In the genomic region with DNA sequence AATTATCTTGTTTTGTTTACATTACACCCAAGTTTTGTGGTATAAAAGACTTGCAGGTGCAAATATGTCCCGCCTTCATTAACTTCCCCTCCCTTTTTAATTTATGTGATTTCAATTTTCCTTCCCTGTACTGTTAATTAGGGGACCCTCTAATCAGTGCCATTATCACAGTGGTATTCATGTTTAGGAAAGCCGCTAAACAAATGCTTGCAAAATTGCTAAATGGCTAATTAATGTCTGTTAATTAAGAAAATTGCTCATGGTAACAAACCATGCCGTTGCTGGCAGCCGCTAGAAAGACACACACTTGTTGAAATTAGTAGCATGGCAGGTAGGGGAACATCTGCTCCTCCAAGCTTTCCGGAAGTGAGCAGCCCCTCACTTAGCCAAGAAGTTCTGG, we compare ENCODE assay signal across 23 mouse cellular contexts. TPM values are rescaled to one million over a fixed set of nuclear protein-coding genes. Genes with fewer than 3 reads are reported as not detected.
A peak's percentile ranks its signal among the peaks of the same experiment; 100 is the strongest.
DNase-seq lines count a peak whose midpoint lies in the region; ATAC-seq and TF ChIP-seq lines count a peak whose summit lies in the region.
"Had no signal": no experiment of that assay in that cellular context is flagged by ENCODE, and none has a peak within 500 bp of the region (broad histone marks: within the 10 kb centered on the region; RNA-seq: fewer than 3 reads in every experiment).

No protein-coding gene starts in this region.

- H3K9me3 ChIP-seq in forebrain, embryonic 12.5 days, result no peaks in the 10 kb centered on the region
- no peaks in the 10 kb centered on the region for H3K9me3 ChIP-seq in forebrain, postnatal 0 days (ENCODE audit: low read length)
- no peaks in the 10 kb centered on the region for H3K9me3 ChIP-seq in neural tube, embryonic 13.5 days
- H3K9me3 ChIP-seq in neural tube, embryonic 15.5 days (replicated peaks), result no peaks in the 10 kb centered on the region
- no peaks in the 10 kb centered on the region for H3K9me3 ChIP-seq in forebrain, embryonic 16.5 days (ENCODE audit: control insufficient read depth, low read length)
- H3K9me3 ChIP-seq in limb, embryonic 12.5 days, result no peaks in the 10 kb centered on the region
- H3K9me3 ChIP-seq: embryonic facial prominence, embryonic 15.5 days; heart, embryonic 10.5 days; hindbrain, embryonic 13.5 days had no signal

- peaks cover 30% of the 10 kb centered on the region for H3K36me3 ChIP-seq in forebrain, embryonic 12.5 days (replicated peaks)
- 0 out of 2 replicates have a peak, but pooled peaks cover 7% of the 10 kb centered on the region for H3K36me3 ChIP-seq in forebrain, postnatal 0 days (ENCODE audit: insufficient read depth)
- H3K36me3 ChIP-seq in neural tube, embryonic 13.5 days, result peaks cover 36% of the 10 kb centered on the region
- H3K36me3 ChIP-seq in neural tube, embryonic 15.5 days, result no peaks in the 10 kb centered on the region
- H3K36me3 ChIP-seq in forebrain, embryonic 16.5 days (ENCODE audit: control insufficient read depth, insufficient read depth), result no peaks in the 10 kb centered on the region
- peaks cover 68% of the 10 kb centered on the region for H3K36me3 ChIP-seq in limb, embryonic 12.5 days

- ATAC-seq in forebrain, embryonic 12.5 days (ENCODE audit: low FRiP score), result peak; percentile 33; the same call in 1 of the 2 replicates
- ATAC-seq in forebrain, postnatal 0 days, result no peak; the same call in 1 of the 2 replicates
- 0 out of 2 replicates have a peak, but pooled peaks have one; percentile 10 for ATAC-seq in neural tube, embryonic 13.5 days (ENCODE audit: low read depth)
- no peak for ATAC-seq in neural tube, embryonic 15.5 days (ENCODE audit: low FRiP score)
- peak; percentile 57 for ATAC-seq in forebrain, embryonic 16.5 days
- no peak for ATAC-seq in limb, embryonic 12.5 days (ENCODE audit: insufficient number of reproducible peaks, insufficient read depth, low FRiP score, low TSS enrichment, low read depth)
- ATAC-seq: activated CD4-positive, CD25-positive, alpha-beta regulatory T cell, adult 4 months; hindbrain, postnatal 0 days; Patski had no signal

- TF ChIP-seq CTCF in forebrain, postnatal 0 days (IDR thresholded peaks at IDR 0.05; ENCODE audit: low read depth), result no peak

- H3K9ac ChIP-seq in forebrain, embryonic 12.5 days, result no peak overlapping the region
- no peak overlapping the region for H3K9ac ChIP-seq in forebrain, postnatal 0 days
- H3K9ac ChIP-seq in neural tube, embryonic 13.5 days, result no peak overlapping the region
- no peak overlapping the region for H3K9ac ChIP-seq in neural tube, embryonic 15.5 days (replicated peaks)
- H3K9ac ChIP-seq in forebrain, embryonic 16.5 days (replicated peaks; ENCODE audit: low read depth, low read length), result no peak overlapping the region
- no peak overlapping the region for H3K9ac ChIP-seq in limb, embryonic 12.5 days (replicated peaks)
- H3K9ac ChIP-seq: embryonic facial prominence, embryonic 15.5 days; hindbrain, embryonic 13.5 days had no signal

- H3K27me3 ChIP-seq in forebrain, embryonic 12.5 days, result peaks cover 20% of the 10 kb centered on the region
- no peaks in the 10 kb centered on the region for H3K27me3 ChIP-seq in forebrain, postnatal 0 days (ENCODE audit: insufficient read depth, low read length)
- no peaks in the 10 kb centered on the region for H3K27me3 ChIP-seq in neural tube, embryonic 13.5 days
- no peaks in the 10 kb centered on the region for H3K27me3 ChIP-seq in neural tube, embryonic 15.5 days (replicated peaks)
- H3K27me3 ChIP-seq in forebrain, embryonic 16.5 days (replicated peaks; ENCODE audit: control insufficient read depth, insufficient read depth, low read length), result no peaks in the 10 kb centered on the region
- H3K27me3 ChIP-seq in limb, embryonic 12.5 days, result no peaks in the 10 kb centered on the region
- H3K27me3 ChIP-seq: CH12.LX; embryonic facial prominence, embryonic 15.5 days; hindbrain, embryonic 13.5 days; Patski had no signal

- no peak for DNase-seq in forebrain, postnatal 0 days
- DNase-seq in heart, postnatal 36 days, result no peak
- DNase-seq: adrenal gland, postnatal 14 days; cerebellum, adult 18-20 months; cerebellum, adult 9-11 months; cerebellum, postnatal 36 days; gastrocnemius, postnatal 36 days; heart, adult 18-20 months; heart, postnatal 10 days; kidney, adult 11 months had no signal

- H3K4me3 ChIP-seq in forebrain, embryonic 12.5 days (replicated peaks), result no peak overlapping the region
- H3K4me3 ChIP-seq in forebrain, postnatal 0 days (ENCODE audit: low read depth, low read length), result no peak overlapping the region
- no peak overlapping the region for H3K4me3 ChIP-seq in neural tube, embryonic 13.5 days
- H3K4me3 ChIP-seq in neural tube, embryonic 15.5 days (replicated peaks), result no peak overlapping the region
- no peak overlapping the region for H3K4me3 ChIP-seq in forebrain, embryonic 16.5 days (replicated peaks; ENCODE audit: low read length)
- no peak overlapping the region for H3K4me3 ChIP-seq in limb, embryonic 12.5 days (replicated peaks)
- H3K4me3 ChIP-seq: embryonic facial prominence, embryonic 15.5 days; erythroblast, embryonic 14.5 days; heart, embryonic 10.5 days; hindbrain, embryonic 13.5 days had no signal

- no peak overlapping the region for H3K4me2 ChIP-seq in forebrain, embryonic 12.5 days
- no peak overlapping the region for H3K4me2 ChIP-seq in forebrain, postnatal 0 days (ENCODE audit: low read depth)
- no peak overlapping the region for H3K4me2 ChIP-seq in neural tube, embryonic 13.5 days
- no peak overlapping the region for H3K4me2 ChIP-seq in neural tube, embryonic 15.5 days
- H3K4me2 ChIP-seq in forebrain, embryonic 16.5 days (ENCODE audit: low read length), result no peak overlapping the region
- no peak overlapping the region for H3K4me2 ChIP-seq in limb, embryonic 12.5 days
- H3K4me2 ChIP-seq: embryonic facial prominence, embryonic 15.5 days; hindbrain, embryonic 13.5 days had no signal

- intact Hi-C loops in heart, postnatal 36 days (cut with DNase I), result no loop called here

- H3K4me1 ChIP-seq in forebrain, embryonic 12.5 days, result peaks cover 57% of the 10 kb centered on the region
- no peaks in the 10 kb centered on the region for H3K4me1 ChIP-seq in forebrain, postnatal 0 days (ENCODE audit: insufficient read depth)
- peaks cover 64% of the 10 kb centered on the region for H3K4me1 ChIP-seq in neural tube, embryonic 13.5 days (replicated peaks)
- H3K4me1 ChIP-seq in neural tube, embryonic 15.5 days, result peaks cover 63% of the 10 kb centered on the region
- peaks cover 10% of the 10 kb centered on the region for H3K4me1 ChIP-seq in forebrain, embryonic 16.5 days (replicated peaks; ENCODE audit: control insufficient read depth, insufficient read depth, low read length)
- H3K4me1 ChIP-seq in limb, embryonic 12.5 days (replicated peaks), result peaks cover 44% of the 10 kb centered on the region

- H3K27ac ChIP-seq in forebrain, embryonic 12.5 days, result no peak overlapping the region
- no peak overlapping the region for H3K27ac ChIP-seq in forebrain, postnatal 0 days (ENCODE audit: low read depth, low read length)
- H3K27ac ChIP-seq in neural tube, embryonic 13.5 days (replicated peaks), result no peak overlapping the region
- no peak overlapping the region for H3K27ac ChIP-seq in neural tube, embryonic 15.5 days (replicated peaks)
- H3K27ac ChIP-seq in forebrain, embryonic 16.5 days (ENCODE audit: low read length), result no peak overlapping the region
- H3K27ac ChIP-seq in limb, embryonic 12.5 days, result peak overlapping the region; percentile 45; the same call in 1 of the 2 replicates
- H3K27ac ChIP-seq: embryonic facial prominence, embryonic 15.5 days; heart, embryonic 10.5 days; hindbrain, postnatal 0 days had no signal

- WGBS in forebrain, embryonic 12.5 days, result 38% methylated on average over 5 of the region's 5 CpGs
- WGBS in forebrain, postnatal 0 days, result 24% methylated on average over 5 of the region's 5 CpGs
- WGBS in neural tube, embryonic 13.5 days, result 50% methylated on average over 5 of the region's 5 CpGs
- WGBS in neural tube, embryonic 15.5 days, result 45% methylated on average over 5 of the region's 5 CpGs
- 6% methylated on average over 5 of the region's 5 CpGs for WGBS in forebrain, embryonic 16.5 days
- 72% methylated on average over 5 of the region's 5 CpGs for WGBS in limb, embryonic 12.5 days

RNA-seq across cellular contexts. Expression of a gene that starts 41.3 kb away (rescaled TPM):
- 81.5 and 83.2 TPM in 2 replicates for polyA plus RNA-seq in forebrain, embryonic 12.5 days (2016; fragmentation: Nextera tagmentation; extraction: Ambion mirVana)
- 43.8 and 48.5 TPM in 2 replicates for total RNA-seq in forebrain, postnatal 0 days (2014; rRNA removed)
- polyA plus RNA-seq in forebrain, postnatal 0 days (2015; fragmentation: Nextera tagmentation; extraction: Ambion mirVana), result 73.3 and 80.4 TPM in 2 replicates
- polyA plus RNA-seq in neural tube, embryonic 13.5 days (2015; fragmentation: Nextera tagmentation; extraction: Ambion mirVana), result 76.9 and 80.9 TPM in 2 replicates
- polyA plus RNA-seq in neural tube, embryonic 15.5 days (2015; fragmentation: Nextera tagmentation; extraction: Ambion mirVana), result 84.9 and 85.5 TPM in 2 replicates
- polyA plus RNA-seq in forebrain, embryonic 16.5 days (2015; fragmentation: Nextera tagmentation; extraction: Ambion mirVana), result 74.3 and 90.5 TPM in 2 replicates
- polyA plus RNA-seq in limb, embryonic 12.5 days (2016; fragmentation: Nextera tagmentation; extraction: Ambion mirVana), result 97.8 and 102 TPM in 2 replicates
- 100 to 1,000 TPM; 102 to 110 TPM for total RNA-seq in heart, postnatal 36 days (2021)

RNA-seq across cellular contexts. Expression of a gene that starts 41.4 kb away (rescaled TPM):
- 6.0 and 7.0 TPM in 2 replicates for polyA plus RNA-seq in forebrain, embryonic 12.5 days (2016; fragmentation: Nextera tagmentation; extraction: Ambion mirVana)
- total RNA-seq in forebrain, postnatal 0 days (2014; rRNA removed), result 2.8 and 4.6 TPM in 2 replicates
- 4.0 and 4.5 TPM in 2 replicates for polyA plus RNA-seq in forebrain, postnatal 0 days (2015; fragmentation: Nextera tagmentation; extraction: Ambion mirVana)
- 4.5 and 6.9 TPM in 2 replicates for polyA plus RNA-seq in neural tube, embryonic 13.5 days (2015; fragmentation: Nextera tagmentation; extraction: Ambion mirVana)
- 4.4 and 4.7 TPM in 2 replicates for polyA plus RNA-seq in neural tube, embryonic 15.5 days (2015; fragmentation: Nextera tagmentation; extraction: Ambion mirVana)
- 3.3 and 4.0 TPM in 2 replicates for polyA plus RNA-seq in forebrain, embryonic 16.5 days (2015; fragmentation: Nextera tagmentation; extraction: Ambion mirVana)
- 4.6 and 7.1 TPM in 2 replicates for polyA plus RNA-seq in limb, embryonic 12.5 days (2016; fragmentation: Nextera tagmentation; extraction: Ambion mirVana)
- 10 to 100 TPM; 19.3 to 21.4 TPM for total RNA-seq in heart, postnatal 36 days (2021)

Comparison
In these comparisons a context has a peak if more than half of its experiments do, and no peak if none do; other contexts are left out.
1. ATAC-seq: peak in forebrain, embryonic 12.5 days (single experiment), neural tube, embryonic 13.5 days (single experiment) and forebrain, embryonic 16.5 days (single experiment); none in forebrain, postnatal 0 days (single experiment), neural tube, embryonic 15.5 days (single experiment) and limb, embryonic 12.5 days (single experiment).